Mouse (Mus musculus) gastrocnemius, postnatal 36 days (tissue): Measurements from ENCODE around the gene Kif26b. TPM values are rescaled to one million over a fixed set of nuclear protein-coding genes. Genes with fewer than 3 reads are reported as not detected.

ENCODE experiments used
- DNase-seq, 2 experiments: peaks; one replicate each; pipeline ENCODE4 v3.0.0; 2022
- intact Hi-C: fragments of 180-260 bp; cut with DNase I; formaldehyde crosslinking; loops from one replicate; pipeline ENCODE4 v1.15.1; 2025
- total RNA-seq, 2 experiments: library from RNA; stranded (reverse); gene quantifications; 2 replicates each; pipeline ENCODE4 v1.2.3; 2021

The Kif26b gene
- total RNA-seq, 2 experiments from 2014 or later: 1.7 to 2.8 TPM

- intact Hi-C loops: no loop called here
- no peak for DNase-seq
Observed at GRCm38 (mm10) chr1:178880905-178881304, 352.0 kb downstream of the Kif26b start.

GRCm38 (mm10) chr1:178886671-178887070 lies 357.7 kb downstream of the Kif26b start:
- intact Hi-C loops: no loop called here
- no peak for DNase-seq

GRCm38 (mm10) chr1:178892376-178892775 lies 363.5 kb downstream of the Kif26b start:
- intact Hi-C loops: no loop called here
- no peak for DNase-seq

- no peak for DNase-seq
- intact Hi-C loops: no loop called here
Observed at GRCm38 (mm10) chr1:178893229-178894080, 364.5 kb downstream of the Kif26b start.

- DNase-seq: no peak
- intact Hi-C loops: no loop called here
Observed at GRCm38 (mm10) chr1:178894081-178894401, 365.1 kb downstream of the Kif26b start.

GRCm38 (mm10) chr1:178895674-178896073 lies 366.7 kb downstream of the Kif26b start:
- DNase-seq: no peak

GRCm38 (mm10) chr1:178910951-178911350 lies 382.0 kb downstream of the Kif26b start:
- DNase-seq: no peak
- intact Hi-C loops: no loop called here

More at GRCm38 (mm10) chr1:178895674-178896073, 366.7 kb downstream of the Kif26b start:
- intact Hi-C loops: no loop called here

GRCm38 (mm10) chr1:178912936-178913716 lies 384.2 kb downstream of the Kif26b start:
- no peak for DNase-seq
- intact Hi-C loops: no loop called here

- no peak for DNase-seq
- intact Hi-C loops: no loop called here
Observed at GRCm38 (mm10) chr1:178915056-178915455, 386.1 kb downstream of the Kif26b start.

GRCm38 (mm10) chr1:178917194-178917902 lies 388.4 kb downstream of the Kif26b start:
- no peak for DNase-seq

GRCm38 (mm10) chr1:178924492-178925183 lies 395.7 kb downstream of the Kif26b start:
- intact Hi-C loops: no loop called here
- DNase-seq: no peak

More at GRCm38 (mm10) chr1:178917194-178917902, 388.4 kb downstream of the Kif26b start:
- intact Hi-C loops: no loop called here

- DNase-seq: no peak
- intact Hi-C loops: no loop called here
Observed at GRCm38 (mm10) chr1:178929531-178929930, 400.6 kb downstream of the Kif26b start.

GRCm38 (mm10) chr1:178933953-178934637 lies 405.2 kb downstream of the Kif26b start:
- DNase-seq: peak in 1 of 2 experiments; percentile 44
- intact Hi-C loops: no loop called here

- no peak for DNase-seq
- intact Hi-C loops: no loop called here
Observed at GRCm38 (mm10) chr1:178936457-178936856, 407.5 kb downstream of the Kif26b start.

- intact Hi-C loops: no loop called here
- DNase-seq: no peak
Observed at GRCm38 (mm10) chr1:178936976-178937375, 408.1 kb downstream of the Kif26b start.

- no peak for DNase-seq
- intact Hi-C loops: no loop called here
Observed at GRCm38 (mm10) chr1:178940353-178940752, 411.4 kb downstream of the Kif26b start.

GRCm38 (mm10) chr1:178942251-178942963 lies 413.5 kb downstream of the Kif26b start:
- intact Hi-C loops: no loop called here
- no peak for DNase-seq

- no peak for DNase-seq
- intact Hi-C loops: no loop called here
Observed at GRCm38 (mm10) chr1:178952910-178953309, 424.0 kb downstream of the Kif26b start.

GRCm38 (mm10) chr1:178958641-178959040 lies 429.7 kb downstream of the Kif26b start:
- intact Hi-C loops: no loop called here

More at GRCm38 (mm10) chr1:178958641-178959040, 429.7 kb downstream of the Kif26b start:
- no peak for DNase-seq
